Mouse (Mus musculus): ENCODE measurements around the gene Ccdc36. TPM values are rescaled to one million over a fixed set of nuclear protein-coding genes. Genes with fewer than 3 reads are reported as not detected.

Ccdc36 gene
- total and polyA plus RNA-seq, 3 experiments: not detected

DNA sequence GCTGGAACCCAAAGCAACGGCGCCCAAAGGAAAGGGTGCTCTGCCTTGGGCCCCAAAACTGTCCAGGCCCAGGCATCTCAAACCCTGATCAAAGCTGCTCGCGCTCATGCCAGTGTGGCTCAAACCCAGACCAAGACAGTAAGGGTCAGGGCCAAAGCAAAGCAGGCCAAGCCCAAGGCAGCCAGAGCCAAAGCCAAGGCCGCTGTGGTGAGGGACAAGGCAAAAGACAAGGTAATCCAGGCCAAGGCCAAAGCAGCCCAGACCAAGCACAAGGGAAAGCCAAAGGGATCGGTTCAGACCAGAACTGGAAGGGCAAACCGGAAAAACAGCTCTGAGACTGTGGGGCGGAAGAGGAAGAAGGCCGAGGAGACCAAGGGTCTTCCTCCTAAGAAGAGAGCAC is 35.4 kb upstream of the Ccdc36 start:
- Histone ChIP-seq H3K27ac (ENCODE audit: control insufficient read depth, low read depth, low read length) (no peak overlapping the region), H3K27me3 (ENCODE audit: control insufficient read depth in 1 of 2, insufficient read depth in 2 of 2, low read length in 2 of 2) (no peaks in the 10 kb centered on the region), H3K9ac (ENCODE audit: control insufficient read depth, low read depth, low read length, poor library complexity, severe bottlenecking) (no peak overlapping the region), H3K4me1 (ENCODE audit: control insufficient read depth in 1 of 2, insufficient read depth in 2 of 2, low read length in 2 of 2) (peaks cover 8 to 22% of the 10 kb centered on the region in 2 experiments), H3K36me3 (ENCODE audit: control insufficient read depth in 1 of 2, insufficient read depth in 2 of 2, low read length in 2 of 2) (peaks cover 0 to 19% of the 10 kb centered on the region in 2 experiments; a peak in 2 of 4 replicates), H3K9me3 (replicated peaks; ENCODE audit: insufficient read depth, low read length) (no peaks in the 10 kb centered on the region), H3K4me3 (ENCODE audit: control insufficient read depth in 1 of 2, insufficient read depth in 1 of 2, low read depth in 2 of 2, low read length in 2 of 2) (no peak overlapping the region), H3K79me2 (ENCODE audit: control insufficient read depth, insufficient read depth, low read length, poor library complexity) (peaks cover 16% of the 10 kb centered on the region)
- TF ChIP-seq GABPA (IDR thresholded peaks at IDR 0.05; ENCODE audit: low read depth, low read length) (no peak), CTCF (IDR thresholded peaks at IDR 0.05 in 2 of 3, conservative IDR thresholded peaks at IDR 0.05 in 1 of 3; ENCODE audit: control insufficient read depth in 1 of 3, insufficient read depth in 1 of 3, low read depth in 2 of 3, low read length in 3 of 3, poor library complexity in 1 of 3, severe bottlenecking in 1 of 3) (no peak), KAT2A (conservative IDR thresholded peaks at IDR 0.05; ENCODE audit: low read depth, low read length) (no peak), MAFK (IDR thresholded peaks at IDR 0.05; ENCODE audit: borderline replicate concordance, low read depth, low read length) (no peak)
- no peak for DNase-seq (ENCODE audit: low read depth, low spot score)

DNA sequence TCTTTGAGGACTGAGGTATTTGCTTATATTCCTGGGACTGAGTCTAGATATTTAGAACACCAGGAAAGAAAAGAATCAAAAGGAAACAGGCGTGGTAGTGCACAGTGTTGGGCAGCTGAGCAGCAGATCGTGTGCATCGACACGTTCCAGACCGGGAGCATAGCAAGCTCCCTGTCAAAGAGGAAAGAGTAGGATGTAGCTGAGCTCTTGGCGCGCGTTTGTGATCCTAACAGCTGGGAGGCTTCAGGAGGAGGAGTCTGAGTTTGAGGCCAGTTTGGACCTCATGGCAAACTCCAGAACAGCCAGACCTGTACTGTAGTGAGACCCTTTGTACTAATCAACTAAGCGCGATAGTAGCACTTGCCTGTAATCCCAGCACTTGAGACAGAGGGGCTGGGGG is 33.9 kb upstream of the Ccdc36 start:
- Histone ChIP-seq H3K27ac (ENCODE audit: control insufficient read depth, low read depth, low read length) (no peak overlapping the region), H3K9ac (ENCODE audit: control insufficient read depth, low read depth, low read length, poor library complexity, severe bottlenecking) (no peak overlapping the region)

GRCm38 (mm10) chr9:108461675-108462074 is 33.4 kb upstream of the Ccdc36 start:
- H3K9ac ChIP-seq (ENCODE audit: control insufficient read depth, low read depth, low read length, poor library complexity, severe bottlenecking): peak overlapping the region; percentile 86; the same call in 1 of the 2 replicates
- H3K36me3 ChIP-seq (ENCODE audit: control insufficient read depth in 1 of 2, insufficient read depth in 2 of 2, low read length in 2 of 2): peaks cover 0 to 22% of the 10 kb centered on the region in 2 experiments; a peak in 2 of 4 replicates
- TF ChIP-seq ZKSCAN1 (IDR thresholded peaks at IDR 0.05; ENCODE audit: low read depth, low read length) (no peak), ZC3H11A (IDR thresholded peaks at IDR 0.05; ENCODE audit: low read depth, low read length) (no peak), TCF12 (IDR thresholded peaks at IDR 0.05; ENCODE audit: low read depth, low read length) (no peak), MXI1 (IDR thresholded peaks at IDR 0.05; ENCODE audit: low read depth, low read length) (no peak), TAL1 (IDR thresholded peaks at IDR 0.05; ENCODE audit: low read length) (no peak), RCOR1 (IDR thresholded peaks at IDR 0.05; ENCODE audit: low read depth, low read length) (no peak), POLR2AphosphoS2 (IDR thresholded peaks at IDR 0.05; ENCODE audit: low read length) (no peak), CTCF (IDR thresholded peaks at IDR 0.05 in 2 of 3, conservative IDR thresholded peaks at IDR 0.05 in 1 of 3; ENCODE audit: control insufficient read depth in 1 of 3, insufficient read depth in 1 of 3, low read depth in 2 of 3, low read length in 3 of 3, poor library complexity in 1 of 3, severe bottlenecking in 1 of 3) (no peak), UBTF (IDR thresholded peaks at IDR 0.05; ENCODE audit: borderline replicate concordance, insufficient read depth, low read depth, low read length) (no peak), MEF2A (IDR thresholded peaks at IDR 0.05; ENCODE audit: extremely low read depth, insufficient replicate concordance, low read depth, low read length, poor library complexity, severe bottlenecking) (no peak), RAD21 (IDR thresholded peaks at IDR 0.05; ENCODE audit: low read depth, low read length) (no peak), MAFK (IDR thresholded peaks at IDR 0.05; ENCODE audit: borderline replicate concordance, low read depth, low read length) (no peak), MYB (IDR thresholded peaks at IDR 0.05; ENCODE audit: low read depth, low read length) (no peak), JUND (IDR thresholded peaks at IDR 0.05; ENCODE audit: low read depth, low read length) (no peak), TBP (IDR thresholded peaks at IDR 0.05; ENCODE audit: low read depth, low read length) (no peak), BHLHE40 (IDR thresholded peaks at IDR 0.05; ENCODE audit: borderline replicate concordance, low read depth, low read length) (no peak), MAZ (IDR thresholded peaks at IDR 0.05; ENCODE audit: low read depth, low read length) (no peak)
- H3K27me3 ChIP-seq (ENCODE audit: control insufficient read depth in 1 of 2, insufficient read depth in 2 of 2, low read length in 2 of 2): no peaks in the 10 kb centered on the region
- H3K27ac ChIP-seq (ENCODE audit: control insufficient read depth, low read depth, low read length): no peak overlapping the region
- DNase-seq (ENCODE audit: low read depth, low spot score): no peak
- peak overlapping the region; percentile 80 to 96; a peak in 3 of 4 replicates for H3K4me3 ChIP-seq (ENCODE audit: control insufficient read depth in 1 of 2, insufficient read depth in 1 of 2, low read depth in 2 of 2, low read length in 2 of 2)
- H3K79me2 ChIP-seq (ENCODE audit: control insufficient read depth, insufficient read depth, low read length, poor library complexity): peaks cover 16% of the 10 kb centered on the region
- no peaks in the 10 kb centered on the region for H3K9me3 ChIP-seq (replicated peaks; ENCODE audit: insufficient read depth, low read length)
- H3K4me1 ChIP-seq (ENCODE audit: control insufficient read depth in 1 of 2, insufficient read depth in 2 of 2, low read length in 2 of 2): peaks cover 10 to 28% of the 10 kb centered on the region in 2 experiments

More for the DNA sequence above, 33.9 kb upstream of the Ccdc36 start:
- no peaks in the 10 kb centered on the region for H3K27me3 ChIP-seq (ENCODE audit: control insufficient read depth in 1 of 2, insufficient read depth in 2 of 2, low read length in 2 of 2)
- TF ChIP-seq CHD1 (IDR thresholded peaks at IDR 0.05; ENCODE audit: low read depth, low read length) (no peak), KAT2A (conservative IDR thresholded peaks at IDR 0.05; ENCODE audit: low read depth, low read length) (no peak), TAL1 (IDR thresholded peaks at IDR 0.05; ENCODE audit: low read length) (no peak), ZMIZ1 (IDR thresholded peaks at IDR 0.05; ENCODE audit: low read depth, low read length) (no peak), HCFC1 (IDR thresholded peaks at IDR 0.05; ENCODE audit: low read depth, low read length) (no peak), UBTF (IDR thresholded peaks at IDR 0.05; ENCODE audit: borderline replicate concordance, insufficient read depth, low read depth, low read length) (no peak), MYB (IDR thresholded peaks at IDR 0.05; ENCODE audit: low read depth, low read length) (no peak), RAD21 (IDR thresholded peaks at IDR 0.05; ENCODE audit: low read depth, low read length) (no peak), MAX (IDR thresholded peaks at IDR 0.05; ENCODE audit: low read length) (no peak)
- H3K36me3 ChIP-seq (ENCODE audit: control insufficient read depth in 1 of 2, insufficient read depth in 2 of 2, low read length in 2 of 2): peaks cover 0 to 19% of the 10 kb centered on the region in 2 experiments; a peak in 2 of 4 replicates
- DNase-seq (ENCODE audit: low read depth, low spot score): no peak
- peaks cover 16% of the 10 kb centered on the region for H3K79me2 ChIP-seq (ENCODE audit: control insufficient read depth, insufficient read depth, low read length, poor library complexity)
- no peak overlapping the region for H3K4me3 ChIP-seq (ENCODE audit: control insufficient read depth in 1 of 2, insufficient read depth in 1 of 2, low read depth in 2 of 2, low read length in 2 of 2)
- H3K4me1 ChIP-seq (ENCODE audit: control insufficient read depth in 1 of 2, insufficient read depth in 2 of 2, low read length in 2 of 2): peaks cover 8 to 24% of the 10 kb centered on the region in 2 experiments
- no peaks in the 10 kb centered on the region for H3K9me3 ChIP-seq (replicated peaks; ENCODE audit: insufficient read depth, low read length)
